Mouse (Mus musculus): ENCODE results near the gene Ralb.

Gene Ralb

GRCm38 (mm10) chr1:119450651-119451345 is 53.8 kb downstream of the Ralb start:
- no peak for DNase-seq (ENCODE audit: low spot score in 2 of 2)

GRCm38 (mm10) chr1:119446753-119447283 is 57.8 kb downstream of the Ralb start:
- no peak for DNase-seq (ENCODE audit: low spot score in 2 of 2)

- DNase-seq (ENCODE audit: low spot score in 2 of 2) = no peak
These were observed 60.8 kb downstream of the Ralb start for GRCm38 (mm10) chr1:119443591-119444350.

- no peak for DNase-seq (ENCODE audit: low spot score in 2 of 2)
These were observed 61.7 kb downstream of the Ralb start for GRCm38 (mm10) chr1:119442901-119443300.

GRCm38 (mm10) chr1:119438105-119438637 is 66.4 kb downstream of the Ralb start:
- no peak for DNase-seq (ENCODE audit: low spot score in 2 of 2)

- DNase-seq (ENCODE audit: low spot score in 2 of 2) = no peak
These were observed 67.2 kb downstream of the Ralb start for GRCm38 (mm10) chr1:119437401-119437800.

GRCm38 (mm10) chr1:119424141-119424860 is 80.3 kb downstream of the Ralb start:
- DNase-seq (ENCODE audit: low spot score in 2 of 2) = no peak

- no peak for DNase-seq (ENCODE audit: low spot score in 2 of 2)
These were observed 81.1 kb downstream of the Ralb start for GRCm38 (mm10) chr1:119423510-119423909.

- DNase-seq (ENCODE audit: low spot score in 2 of 2) = no peak
These were observed 82.1 kb downstream of the Ralb start for GRCm38 (mm10) chr1:119422460-119423015.

GRCm38 (mm10) chr1:119421576-119422421 is 82.8 kb downstream of the Ralb start, which contains the start of gene Inhbb:
Gene Inhbb, minus strand, starts transcription at chr1:119422248.
- DNase-seq (ENCODE audit: low spot score in 2 of 2) = no peak

- DNase-seq (ENCODE audit: low spot score in 2 of 2) = no peak
These were observed 83.5 kb downstream of the Ralb start for GRCm38 (mm10) chr1:119420984-119421575.

All from spleen, postnatal 14 days (tissue).